Mouse (Mus musculus) thymus, adult 2 months (tissue): Measurements from ENCODE around the gene Bcas3. TPM values are rescaled to one million over a fixed set of nuclear protein-coding genes. Genes with fewer than 3 reads are reported as not detected.

Experiments
- DNase-seq: peaks from one replicate; pipeline ENCODE4 v3.0.0; 2021
- H3K27ac ChIP-seq: fragments of 200-500 bp; 2 replicates; pipeline ENCODE4 v1.5.1; 2012; ENCODE audit warnings: low read length, control low read depth; ENCODE audit not compliant: control insufficient read depth, insufficient read depth
- H3K27me3 ChIP-seq: fragments of 200-500 bp; 2 replicates; pipeline ENCODE4 v1.6.1; 2012; ENCODE audit warnings: mild to moderate bottlenecking, low read length, moderate library complexity, mixed read lengths; ENCODE audit not compliant: control insufficient read depth, insufficient read depth
- H3K36me3 ChIP-seq: fragments of 200-500 bp; 2 replicates; pipeline ENCODE4 v1.6.1; 2012; ENCODE audit warnings: mild to moderate bottlenecking, low read length, moderate library complexity; ENCODE audit not compliant: control insufficient read depth, insufficient read depth
- H3K4me1 ChIP-seq: fragments of 200-500 bp; replicated peaks from 2 replicates; pipeline ENCODE4 v1.6.1; 2012; ENCODE audit warnings: low read length; ENCODE audit not compliant: control insufficient read depth, insufficient read depth
- H3K4me3 ChIP-seq: fragments of 200-500 bp; 2 replicates; pipeline ENCODE4 v1.5.1; 2012; ENCODE audit warnings: mild to moderate bottlenecking, low read length, control low read depth, moderate library complexity; ENCODE audit not compliant: control insufficient read depth, insufficient read depth
- CTCF ChIP-seq: fragments of 200-500 bp; IDR thresholded peaks from 2 replicates; pipeline ENCODE4 v1.5.1; 2012; ENCODE audit warnings: mild to moderate bottlenecking, control low read depth, low read length, moderate library complexity, borderline replicate concordance; ENCODE audit not compliant: control insufficient read depth, poor library complexity, insufficient read depth; ENCODE audit errors: extremely low read depth
- POLR2A ChIP-seq: fragments of 200-500 bp; IDR thresholded peaks from 2 replicates; pipeline ENCODE4 v1.6.1; 2012; ENCODE audit warnings: mild to moderate bottlenecking, low read length, control low read depth, moderate library complexity; ENCODE audit not compliant: control insufficient read depth, poor library complexity, insufficient read depth; ENCODE audit errors: extremely low read depth
- WGBS: fragments of 180-500 bp; shearing (Covaris S2); methylation state at CpG from one replicate; pipeline ENCODE4 v1.1.7; 2018; 5-methylcytosine and 5-hydroxymethylcytosine counted together
- polyA plus RNA-seq: library from polyadenylated mRNA; depleted of rRNA; stranded (reverse); fragments of >200 nt; gene quantifications from 2 replicates; pipeline ENCODE4 v1.2.3, GENCODE M21; 2012

Gene Bcas3
- polyA plus RNA-seq, 1 experiment = 42.5 TPM

DNA sequence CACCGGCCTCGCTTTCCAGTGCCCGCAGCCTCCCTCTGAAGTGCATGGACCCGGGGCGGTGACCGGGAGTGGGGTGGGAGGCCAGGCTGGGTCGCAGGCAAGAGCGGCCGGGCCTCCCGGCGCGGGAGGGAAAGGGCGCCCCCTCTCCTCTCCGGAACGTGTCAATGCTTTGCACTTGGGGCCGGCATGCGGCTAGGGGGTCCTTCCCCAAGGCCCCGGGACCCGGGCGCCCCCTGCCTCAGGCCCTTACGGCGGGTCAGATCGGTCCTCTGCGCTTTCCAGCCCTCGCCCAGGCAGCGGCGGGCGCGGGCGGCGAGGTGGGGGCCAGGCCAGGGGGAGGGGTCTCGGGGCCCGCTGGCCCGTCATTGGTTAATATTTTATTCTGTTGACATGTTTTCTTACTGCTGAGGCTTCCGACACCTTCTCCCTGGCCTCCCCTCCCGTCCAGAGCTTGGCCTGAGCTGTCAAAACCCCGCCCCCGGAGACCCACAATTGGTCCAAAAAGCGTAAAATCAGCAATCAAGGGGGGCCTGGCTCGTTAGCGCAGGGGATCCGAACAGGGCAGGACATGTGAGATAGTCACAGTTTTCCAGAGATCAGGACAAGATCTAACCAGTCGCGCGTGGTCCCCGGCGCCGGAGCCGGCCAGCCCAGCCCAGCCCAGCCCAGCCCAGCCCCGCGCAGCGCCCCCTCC is 479.4 kb downstream of the Bcas3 start, which contains the start of gene Tbx2:
TSS of gene Tbx2 (plus strand) at position 321 of the 694 bp plus-strand sequence.
- Histone ChIP-seq H3K4me1 (peaks cover 3% of the 10 kb centered on the region; the same call in 1 of the 2 replicates), H3K4me3 (no peak within 1 kb of the TSS), H3K36me3 (no peaks in the 10 kb centered on the region), H3K27me3 (peaks cover 46% of the 10 kb centered on the region), H3K27ac (no peak within 1 kb of the TSS)
- WGBS = 4% methylated on average over 52 of the region's 52 CpGs
- no peak for TF ChIP-seq CTCF
- TF ChIP-seq POLR2A = no peak
- no peak for DNase-seq

DNA sequence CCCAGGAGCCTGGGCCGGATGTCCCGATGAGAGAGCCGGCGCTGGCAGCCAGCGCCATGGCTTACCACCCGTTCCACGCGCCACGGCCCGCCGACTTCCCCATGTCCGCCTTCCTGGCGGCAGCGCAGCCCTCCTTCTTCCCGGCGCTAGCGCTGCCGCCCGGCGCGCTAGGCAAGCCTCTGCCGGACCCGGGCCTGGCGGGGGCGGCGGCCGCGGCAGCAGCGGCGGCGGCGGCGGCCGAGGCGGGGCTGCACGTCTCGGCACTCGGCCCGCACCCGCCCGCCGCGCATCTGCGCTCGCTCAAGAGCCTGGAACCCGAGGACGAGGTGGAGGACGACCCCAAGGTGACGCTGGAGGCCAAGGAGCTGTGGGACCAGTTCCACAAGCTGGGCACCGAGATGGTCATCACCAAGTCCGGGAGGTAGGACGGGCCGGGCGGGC is 480.1 kb downstream of the Bcas3 start:
- Histone ChIP-seq H3K4me3 (no peak overlapping the region), H3K27ac (no peak overlapping the region), H3K4me1 (peaks cover 3% of the 10 kb centered on the region; the same call in 1 of the 2 replicates), H3K36me3 (no peaks in the 10 kb centered on the region), H3K27me3 (peaks cover 52% of the 10 kb centered on the region)
- no peak for DNase-seq
- no peak for TF ChIP-seq CTCF
- TF ChIP-seq POLR2A = no peak
- 1% methylated on average over 53 of the region's 54 CpGs for WGBS

DNA sequence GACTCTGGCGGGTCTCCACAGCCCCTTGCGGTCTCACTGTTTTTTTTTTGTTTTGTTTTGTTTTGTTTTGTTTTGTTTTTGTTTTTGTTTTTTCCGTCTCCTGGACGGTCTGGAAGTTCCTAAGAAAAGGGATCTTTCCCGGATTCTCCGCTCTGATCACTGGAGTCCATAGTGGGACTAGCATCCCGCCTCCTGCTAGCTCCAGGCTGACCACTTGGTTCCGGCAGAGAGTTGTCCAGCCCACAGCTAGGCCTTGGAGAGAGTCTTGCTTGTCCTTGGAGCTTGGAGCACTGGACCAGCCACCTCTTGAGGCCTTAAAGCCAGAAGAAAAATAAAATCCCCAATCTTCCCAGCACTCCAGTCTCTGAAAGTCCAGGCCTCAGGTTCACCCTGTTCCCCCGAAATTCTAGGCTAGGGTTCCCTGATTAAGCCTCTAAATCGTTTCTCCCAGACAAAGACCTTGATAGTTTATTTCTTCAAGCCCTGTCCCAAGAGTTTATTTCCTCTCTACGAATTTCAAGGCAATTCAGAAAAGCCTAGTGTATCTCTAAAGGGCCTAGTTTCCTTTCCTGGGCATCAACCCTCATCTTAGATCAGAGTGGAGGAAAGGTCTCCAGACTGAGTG is 480.9 kb downstream of the Bcas3 start:
- 15% methylated on average over 11 of the region's 11 CpGs for WGBS

DNA sequence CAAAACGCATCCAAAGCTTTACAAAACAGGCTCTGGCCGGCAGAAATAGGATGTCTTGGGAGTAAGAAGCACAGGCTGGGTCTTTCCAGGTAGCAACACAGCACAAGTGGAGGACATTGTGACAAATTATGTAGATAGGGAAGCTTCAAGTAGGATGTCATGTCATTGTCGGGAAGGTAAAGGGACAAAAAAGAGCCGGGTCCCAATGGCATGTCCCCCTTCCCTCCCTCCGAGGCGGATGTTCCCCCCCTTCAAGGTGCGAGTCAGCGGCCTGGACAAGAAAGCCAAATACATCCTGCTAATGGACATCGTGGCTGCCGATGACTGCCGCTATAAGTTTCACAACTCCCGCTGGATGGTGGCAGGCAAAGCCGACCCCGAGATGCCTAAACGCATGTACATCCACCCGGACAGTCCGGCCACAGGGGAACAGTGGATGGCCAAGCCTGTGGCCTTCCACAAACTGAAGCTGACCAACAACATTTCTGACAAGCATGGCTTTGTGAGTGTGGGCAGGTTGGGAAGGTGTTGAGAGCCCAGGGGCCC is 481.5 kb downstream of the Bcas3 start:
- H3K27me3 ChIP-seq = peaks cover 49% of the 10 kb centered on the region
- H3K4me3 ChIP-seq = no peak overlapping the region
- no peaks in the 10 kb centered on the region for H3K36me3 ChIP-seq
- TF ChIP-seq CTCF (no peak), POLR2A (no peak)
- DNase-seq = no peak
- H3K4me1 ChIP-seq = peaks cover 3% of the 10 kb centered on the region; the same call in 1 of the 2 replicates
- 11% methylated on average over 17 of the region's 17 CpGs for WGBS
- H3K27ac ChIP-seq = no peak overlapping the region

More for the DNA sequence above, 480.9 kb downstream of the Bcas3 start:
- Histone ChIP-seq H3K4me1 (peaks cover 3% of the 10 kb centered on the region; the same call in 1 of the 2 replicates), H3K27me3 (peaks cover 50% of the 10 kb centered on the region), H3K27ac (no peak overlapping the region), H3K36me3 (no peaks in the 10 kb centered on the region), H3K4me3 (no peak overlapping the region)
- TF ChIP-seq CTCF = no peak
- no peak for TF ChIP-seq POLR2A
- no peak for DNase-seq

DNA sequence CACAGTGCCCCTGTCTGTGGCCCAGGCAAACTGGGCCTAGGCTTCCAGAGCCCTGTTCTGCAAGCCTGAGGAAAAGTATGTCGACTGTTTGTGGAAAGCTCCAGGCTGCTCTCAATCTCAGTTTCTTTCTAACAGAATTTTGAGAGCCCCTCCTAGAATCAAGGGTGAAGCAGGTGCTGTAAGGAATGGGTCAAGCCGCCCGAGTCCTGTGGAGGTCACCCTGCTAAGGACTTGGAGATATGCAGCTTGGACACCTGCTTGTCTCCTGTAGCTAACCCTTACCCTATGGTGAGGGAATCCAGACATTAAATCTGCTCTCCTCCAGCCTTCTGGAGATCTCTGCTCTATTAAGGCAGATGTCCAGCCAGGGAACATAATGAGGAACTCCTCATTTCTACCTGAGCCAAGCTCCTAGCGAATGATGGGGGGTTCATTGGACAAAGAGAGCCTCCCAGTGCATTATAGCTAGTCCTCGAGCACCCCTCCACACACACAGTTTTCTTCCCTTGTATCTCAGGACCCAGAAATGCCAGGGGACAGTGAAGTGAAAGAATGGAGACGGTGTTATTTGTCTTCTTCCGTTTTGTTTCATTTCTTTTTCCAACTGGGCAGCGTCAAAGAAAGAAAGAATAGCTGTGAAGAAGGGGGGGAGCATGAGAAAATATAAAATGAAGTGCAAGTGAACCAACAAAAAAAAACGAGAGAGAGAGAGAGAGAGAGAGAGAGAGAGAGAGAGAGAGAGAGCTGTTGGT is 482.2 kb downstream of the Bcas3 start:
- Histone ChIP-seq H3K36me3 (no peaks in the 10 kb centered on the region), H3K27me3 (peaks cover 51% of the 10 kb centered on the region), H3K4me1 (peaks cover 3% of the 10 kb centered on the region; the same call in 1 of the 2 replicates), H3K4me3 (no peak overlapping the region), H3K27ac (no peak overlapping the region)
- DNase-seq = no peak
- WGBS = 16% methylated on average over 9 of the region's 9 CpGs
- no peak for TF ChIP-seq CTCF
- TF ChIP-seq POLR2A = no peak

DNA sequence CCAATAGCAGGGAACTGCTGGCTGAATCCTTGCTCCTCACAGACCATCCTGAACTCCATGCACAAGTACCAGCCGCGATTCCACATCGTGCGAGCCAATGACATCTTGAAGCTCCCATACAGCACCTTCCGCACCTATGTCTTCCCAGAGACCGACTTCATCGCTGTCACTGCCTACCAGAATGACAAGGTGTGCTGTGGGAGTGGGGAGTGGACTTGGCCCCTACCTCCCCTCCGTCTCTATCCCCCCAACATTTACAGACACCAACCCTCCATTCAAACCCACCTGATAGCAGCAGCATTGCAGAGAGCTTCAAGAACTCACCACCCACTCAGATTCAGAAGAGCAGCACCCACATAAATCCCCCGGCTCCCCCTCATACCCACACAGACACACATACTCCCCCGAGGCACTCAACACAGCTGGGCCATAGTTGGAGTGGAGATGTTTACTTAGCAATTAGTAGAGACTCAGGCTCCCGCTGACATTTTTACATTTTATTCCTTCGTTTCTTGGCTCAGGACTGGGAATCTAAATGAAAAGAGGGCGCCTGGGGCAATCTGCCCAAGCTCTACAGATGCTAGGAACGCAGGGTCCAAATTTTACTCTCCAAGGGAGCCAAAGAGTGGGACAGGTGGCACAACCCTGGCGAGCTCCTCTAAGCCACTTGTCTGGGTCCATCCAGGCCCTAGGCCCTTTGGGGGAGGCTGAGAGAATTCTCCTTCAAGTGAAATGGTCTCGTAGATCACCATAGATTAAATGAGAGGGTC is 483.0 kb downstream of the Bcas3 start:
- DNase-seq = no peak
- Histone ChIP-seq H3K36me3 (no peaks in the 10 kb centered on the region), H3K27me3 (peaks cover 56% of the 10 kb centered on the region), H3K4me1 (peaks cover 3% of the 10 kb centered on the region; the same call in 1 of the 2 replicates), H3K4me3 (no peak overlapping the region), H3K27ac (no peak overlapping the region)
- TF ChIP-seq POLR2A = no peak
- no peak for TF ChIP-seq CTCF
- 18% methylated on average over 16 of the region's 16 CpGs for WGBS
